Mouse (Mus musculus): ENCODE measurements around the gene Lamb3.

Gene Lamb3

GRCm38 (mm10) chr1:193390004-193390403 is 182.5 kb downstream of the Lamb3 start:
- DNase-seq, result no peak

- DNase-seq, result no peak
These were observed 184.8 kb downstream of the Lamb3 start for GRCm38 (mm10) chr1:193392266-193392665.
